Mouse (Mus musculus): Measurements from ENCODE around the gene Tbccd1. TPM values are rescaled to one million over a fixed set of nuclear protein-coding genes. Genes with fewer than 3 reads are reported as not detected.

The Tbccd1 gene
- polyA plus RNA-seq (2014; fragmentation: Nextera tagmentation; extraction: Ambion mirVana) = 37.9 and 40.6 TPM in 2 replicates

DNA sequence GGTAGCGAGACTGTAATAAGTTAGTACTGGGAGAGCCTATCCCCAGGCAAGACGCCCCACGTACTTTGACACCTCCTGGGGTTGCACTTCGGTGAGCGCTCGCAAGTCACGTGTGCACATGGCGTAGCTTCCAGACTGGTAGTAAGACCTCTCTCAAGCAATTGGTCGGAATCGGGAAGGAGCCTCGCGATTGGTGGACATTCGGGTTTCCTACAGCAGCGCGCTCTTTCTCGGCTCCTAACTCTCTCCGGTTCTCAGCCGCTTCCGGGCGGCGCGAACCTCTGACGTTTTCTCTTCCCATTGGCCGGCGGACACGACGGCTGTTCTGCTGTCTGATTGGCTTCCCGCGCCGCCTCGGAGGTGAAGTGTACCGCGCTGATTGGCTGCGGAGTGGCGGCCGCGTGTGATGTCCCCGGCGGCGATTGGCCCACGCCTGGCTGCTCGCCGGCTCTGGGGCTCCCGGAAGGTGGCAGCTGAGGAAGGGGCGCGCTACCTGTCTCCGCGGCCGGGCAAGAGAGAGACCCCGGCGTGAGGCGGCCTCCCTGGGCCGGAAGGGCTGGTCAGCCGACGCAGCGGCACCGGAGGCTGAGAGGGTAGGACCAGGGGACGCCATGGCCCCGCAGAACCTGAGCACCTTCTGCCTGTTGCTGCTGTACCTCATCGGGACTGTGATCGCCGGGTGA, at the start of gene Tbccd1, which contains the start of gene Dnajb11:
Gene Tbccd1, minus strand, starts transcription at position 239 of the 683 bp plus-strand sequence.
Gene Dnajb11, plus strand, starts transcription at position 415 of the 683 bp plus-strand sequence.
- Histone ChIP-seq H3K4me2 (ENCODE audit: low read depth, low read length) (peak within 1 kb of the TSS; percentile 62), H3K27me3 (ENCODE audit: control insufficient read depth, insufficient read depth, low read length) (no peaks in the 10 kb centered on the region), H3K27ac (replicated peaks; ENCODE audit: low read depth, low read length) (peak within 1 kb of the TSS; percentile 67), H3K9ac (replicated peaks; ENCODE audit: low read length) (peak within 1 kb of the TSS; percentile 88), H3K36me3 (replicated peaks; ENCODE audit: control insufficient read depth, insufficient read depth, low read depth, low read length) (no peaks in the 10 kb centered on the region), H3K9me3 (replicated peaks; ENCODE audit: control insufficient read depth, low read length) (no peaks in the 10 kb centered on the region), H3K4me3 (ENCODE audit: low read depth, low read length) (peak within 1 kb of the TSS; percentile 94), H3K4me1 (ENCODE audit: control insufficient read depth, insufficient read depth, low read length) (no peaks in the 10 kb centered on the region)
- under 1% methylated on average over 62 of the region's 62 CpGs for WGBS
- ATAC-seq (replicated peaks; ENCODE audit: insufficient number of reproducible peaks, low FRiP score, low TSS enrichment, low read depth) = peak; percentile 99
- peak; percentile 99 for DNase-seq (ENCODE audit: low spot score)

DNA sequence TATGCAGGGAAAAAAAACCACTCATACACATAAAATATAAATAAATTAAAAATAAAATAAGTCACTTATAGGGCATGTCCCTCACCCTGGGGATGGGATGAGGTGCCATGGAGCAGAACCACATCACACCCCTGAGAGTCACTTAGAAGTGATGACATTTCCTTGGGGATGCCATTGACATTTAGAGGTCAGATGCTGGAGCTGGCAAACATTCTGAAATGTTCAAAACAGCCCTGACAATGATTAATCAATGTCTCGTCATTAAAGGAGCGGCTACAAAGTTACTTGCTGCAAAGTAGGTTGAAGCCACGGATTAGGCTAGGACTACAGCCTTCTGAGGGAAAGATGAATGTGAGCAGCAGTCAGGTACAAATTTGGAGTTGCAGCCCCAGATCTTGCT, 43.9 kb upstream of the Tbccd1 start:
- WGBS = 84% methylated on average over 3 of the region's 3 CpGs
- Histone ChIP-seq H3K27ac (replicated peaks; ENCODE audit: low read depth, low read length) (no peak overlapping the region), H3K36me3 (replicated peaks; ENCODE audit: control insufficient read depth, insufficient read depth, low read depth, low read length) (no peaks in the 10 kb centered on the region), H3K9me3 (replicated peaks; ENCODE audit: control insufficient read depth, low read length) (no peaks in the 10 kb centered on the region), H3K4me1 (ENCODE audit: control insufficient read depth, insufficient read depth, low read length) (no peaks in the 10 kb centered on the region), H3K4me3 (ENCODE audit: low read depth, low read length) (no peak overlapping the region), H3K4me2 (ENCODE audit: low read depth, low read length) (no peak overlapping the region), H3K9ac (replicated peaks; ENCODE audit: low read length) (no peak overlapping the region), H3K27me3 (ENCODE audit: control insufficient read depth, insufficient read depth, low read length) (no peaks in the 10 kb centered on the region)
- DNase-seq (ENCODE audit: low spot score) (no peak), ATAC-seq (replicated peaks; ENCODE audit: insufficient number of reproducible peaks, low FRiP score, low TSS enrichment, low read depth) (no peak)

DNA sequence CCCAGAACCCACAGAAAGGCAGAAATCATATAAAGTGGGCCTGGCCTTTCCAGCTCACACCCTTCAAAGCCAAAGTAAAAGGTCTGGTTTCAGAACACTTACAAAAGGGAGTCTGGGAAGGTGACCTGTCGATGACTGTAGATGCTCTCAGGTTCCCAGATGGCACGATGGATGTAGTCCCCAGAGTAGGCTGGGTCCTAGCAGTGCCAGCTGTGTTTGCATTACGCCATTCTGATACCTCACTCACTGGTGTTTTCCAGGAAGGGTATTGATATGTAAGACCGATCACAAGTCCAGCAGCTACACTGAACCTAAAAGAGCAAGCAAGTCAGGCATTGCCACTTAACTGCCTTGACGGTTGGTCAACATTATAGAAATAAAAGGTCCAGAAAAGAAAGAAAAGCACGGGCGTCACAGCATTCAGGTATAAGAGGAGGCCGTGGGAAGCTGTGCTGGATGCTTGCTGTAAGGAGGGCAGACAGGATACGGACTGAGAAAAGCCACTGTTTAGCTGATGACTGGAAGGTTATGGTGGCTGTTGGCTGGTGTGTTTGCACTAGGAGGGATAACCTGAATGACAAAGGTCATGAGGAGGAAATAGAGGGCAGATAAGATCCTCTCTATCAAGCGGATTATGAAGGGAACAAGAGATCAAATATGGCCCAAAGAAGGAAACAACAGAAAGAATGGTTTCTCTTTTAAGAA, 42.5 kb upstream of the Tbccd1 start:
- H3K9me3 ChIP-seq (replicated peaks; ENCODE audit: control insufficient read depth, low read length) = no peaks in the 10 kb centered on the region
- H3K27me3 ChIP-seq (ENCODE audit: control insufficient read depth, insufficient read depth, low read length) = no peaks in the 10 kb centered on the region
- no peaks in the 10 kb centered on the region for H3K36me3 ChIP-seq (replicated peaks; ENCODE audit: control insufficient read depth, insufficient read depth, low read depth, low read length)
- H3K4me3 ChIP-seq (ENCODE audit: low read depth, low read length) = no peak overlapping the region
- ATAC-seq (replicated peaks; ENCODE audit: insufficient number of reproducible peaks, low FRiP score, low TSS enrichment, low read depth) = no peak
- H3K4me1 ChIP-seq (ENCODE audit: control insufficient read depth, insufficient read depth, low read length) = no peaks in the 10 kb centered on the region
- no peak for DNase-seq (ENCODE audit: low spot score)
- H3K9ac ChIP-seq (replicated peaks; ENCODE audit: low read length) = no peak overlapping the region
- no peak overlapping the region for H3K27ac ChIP-seq (replicated peaks; ENCODE audit: low read depth, low read length)
- no peak overlapping the region for H3K4me2 ChIP-seq (ENCODE audit: low read depth, low read length)
- WGBS = 86% methylated on average over 10 of the region's 10 CpGs

DNA sequence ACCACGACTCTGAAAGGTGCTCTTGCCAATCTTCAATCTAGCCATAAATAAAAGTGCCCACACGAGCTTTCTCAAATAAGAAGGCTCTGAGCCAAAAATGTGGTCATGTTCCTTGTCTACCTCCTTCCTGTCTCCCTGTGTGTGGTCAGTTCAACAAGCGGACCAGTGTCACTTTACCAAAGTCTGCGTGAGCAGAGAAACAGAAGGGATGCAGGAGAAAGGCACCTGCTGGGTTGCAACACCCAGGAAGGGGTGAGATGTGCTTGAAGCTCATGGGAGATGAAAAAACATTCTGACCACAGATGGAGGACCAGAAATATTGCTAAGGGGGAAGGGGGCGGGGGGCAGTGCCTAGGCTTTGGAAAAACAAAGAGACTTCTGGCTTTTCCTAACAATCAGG, 41.9 kb upstream of the Tbccd1 start:
- H3K4me1 ChIP-seq (ENCODE audit: control insufficient read depth, insufficient read depth, low read length) = no peaks in the 10 kb centered on the region
- no peak overlapping the region for H3K9ac ChIP-seq (replicated peaks; ENCODE audit: low read length)
- no peaks in the 10 kb centered on the region for H3K27me3 ChIP-seq (ENCODE audit: control insufficient read depth, insufficient read depth, low read length)
- H3K27ac ChIP-seq (replicated peaks; ENCODE audit: low read depth, low read length) = no peak overlapping the region
- DNase-seq (ENCODE audit: low spot score) (no peak), ATAC-seq (replicated peaks; ENCODE audit: insufficient number of reproducible peaks, low FRiP score, low TSS enrichment, low read depth) (no peak)
- no peak overlapping the region for H3K4me2 ChIP-seq (ENCODE audit: low read depth, low read length)
- no peak overlapping the region for H3K4me3 ChIP-seq (ENCODE audit: low read depth, low read length)
- WGBS = 65% methylated on average over 5 of the region's 5 CpGs
- no peaks in the 10 kb centered on the region for H3K36me3 ChIP-seq (replicated peaks; ENCODE audit: control insufficient read depth, insufficient read depth, low read depth, low read length)
- no peaks in the 10 kb centered on the region for H3K9me3 ChIP-seq (replicated peaks; ENCODE audit: control insufficient read depth, low read length)

- Histone ChIP-seq H3K4me1 (ENCODE audit: control insufficient read depth, insufficient read depth, low read length) (no peaks in the 10 kb centered on the region), H3K36me3 (replicated peaks; ENCODE audit: control insufficient read depth, insufficient read depth, low read depth, low read length) (no peaks in the 10 kb centered on the region), H3K9ac (replicated peaks; ENCODE audit: low read length) (no peak overlapping the region), H3K27me3 (ENCODE audit: control insufficient read depth, insufficient read depth, low read length) (no peaks in the 10 kb centered on the region), H3K4me2 (ENCODE audit: low read depth, low read length) (no peak overlapping the region), H3K4me3 (ENCODE audit: low read depth, low read length) (no peak overlapping the region), H3K27ac (replicated peaks; ENCODE audit: low read depth, low read length) (no peak overlapping the region), H3K9me3 (replicated peaks; ENCODE audit: control insufficient read depth, low read length) (no peaks in the 10 kb centered on the region)
- ATAC-seq (replicated peaks; ENCODE audit: insufficient number of reproducible peaks, low FRiP score, low TSS enrichment, low read depth) = no peak
- DNase-seq (ENCODE audit: low spot score) = no peak
- 66% methylated on average over 2 of the region's 2 CpGs for WGBS
Measured at GRCm38 (mm10) chr16:22896618-22897017, 39.1 kb upstream of the Tbccd1 start.

DNA sequence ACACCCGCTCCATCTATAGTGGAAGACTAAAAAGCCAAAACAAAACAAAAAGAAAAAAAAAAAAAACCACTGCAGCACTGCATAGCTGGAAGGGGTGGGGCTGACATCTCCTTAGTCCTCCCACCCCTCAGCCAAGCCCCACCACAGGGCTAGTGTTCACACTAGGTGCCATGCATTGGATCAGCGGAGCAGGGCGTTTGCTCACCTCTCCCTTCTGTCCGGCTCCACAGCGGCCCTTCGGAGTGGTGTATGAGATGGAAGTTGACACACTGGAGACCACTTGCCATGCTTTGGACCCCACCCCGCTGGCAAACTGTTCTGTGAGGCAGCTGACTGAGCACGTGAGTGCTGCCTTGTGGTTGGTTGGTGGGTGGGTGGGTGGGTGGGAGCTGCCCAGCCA, 36.6 kb upstream of the Tbccd1 start:
- H3K9ac ChIP-seq (replicated peaks; ENCODE audit: low read length) = no peak overlapping the region
- no peak for ATAC-seq (replicated peaks; ENCODE audit: insufficient number of reproducible peaks, low FRiP score, low TSS enrichment, low read depth)
- H3K27ac ChIP-seq (replicated peaks; ENCODE audit: low read depth, low read length) = no peak overlapping the region
- 74% methylated on average over 8 of the region's 8 CpGs for WGBS
- no peaks in the 10 kb centered on the region for H3K9me3 ChIP-seq (replicated peaks; ENCODE audit: control insufficient read depth, low read length)
- H3K36me3 ChIP-seq (replicated peaks; ENCODE audit: control insufficient read depth, insufficient read depth, low read depth, low read length) = no peaks in the 10 kb centered on the region
- no peak overlapping the region for H3K4me2 ChIP-seq (ENCODE audit: low read depth, low read length)
- no peak for DNase-seq (ENCODE audit: low spot score)
- H3K27me3 ChIP-seq (ENCODE audit: control insufficient read depth, insufficient read depth, low read length) = no peaks in the 10 kb centered on the region
- no peak overlapping the region for H3K4me3 ChIP-seq (ENCODE audit: low read depth, low read length)
- no peaks in the 10 kb centered on the region for H3K4me1 ChIP-seq (ENCODE audit: control insufficient read depth, insufficient read depth, low read length)

GRCm38 (mm10) chr16:22891733-22892154, 34.3 kb upstream of the Tbccd1 start:
- no peaks in the 10 kb centered on the region for H3K27me3 ChIP-seq (ENCODE audit: control insufficient read depth, insufficient read depth, low read length)
- no peak overlapping the region for H3K4me3 ChIP-seq (ENCODE audit: low read depth, low read length)
- no peak overlapping the region for H3K9ac ChIP-seq (replicated peaks; ENCODE audit: low read length)
- DNase-seq (ENCODE audit: low spot score) (no peak), ATAC-seq (replicated peaks; ENCODE audit: insufficient number of reproducible peaks, low FRiP score, low TSS enrichment, low read depth) (no peak)
- no peaks in the 10 kb centered on the region for H3K4me1 ChIP-seq (ENCODE audit: control insufficient read depth, insufficient read depth, low read length)
- H3K36me3 ChIP-seq (replicated peaks; ENCODE audit: control insufficient read depth, insufficient read depth, low read depth, low read length) = no peaks in the 10 kb centered on the region
- H3K9me3 ChIP-seq (replicated peaks; ENCODE audit: control insufficient read depth, low read length) = no peaks in the 10 kb centered on the region
- no peak overlapping the region for H3K27ac ChIP-seq (replicated peaks; ENCODE audit: low read depth, low read length)
- no peak overlapping the region for H3K4me2 ChIP-seq (ENCODE audit: low read depth, low read length)
- 92% methylated on average over 8 of the region's 8 CpGs for WGBS

All from embryonic facial prominence, embryonic 11.5 days (tissue).